Mouse (Mus musculus): ENCODE measurements around the gene Stab2.

DNA sequence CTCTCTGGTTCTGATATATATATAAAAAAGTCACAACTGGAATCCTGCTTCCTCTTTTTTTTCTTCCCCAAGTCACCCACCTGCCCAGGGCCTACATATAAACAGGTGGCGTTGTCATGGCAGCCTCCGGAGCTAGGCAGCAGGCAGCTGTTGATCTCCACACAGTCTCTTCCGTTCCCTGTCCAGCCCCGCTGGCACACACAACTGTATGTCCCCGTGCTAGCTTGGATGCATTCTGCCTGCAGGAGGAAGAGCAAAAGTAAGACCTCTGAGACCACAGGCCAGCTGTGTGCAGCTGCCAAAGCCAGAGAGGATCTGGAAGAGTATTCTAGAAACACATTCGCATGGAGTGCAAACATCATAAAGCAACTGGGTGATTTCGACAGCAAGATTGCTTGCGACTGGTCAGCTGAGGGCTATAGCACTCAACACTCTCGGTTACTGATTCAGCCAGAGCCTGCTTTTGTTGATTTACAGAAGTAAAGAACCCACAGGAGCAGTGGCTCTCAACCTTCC is 74.6 kb downstream of the Stab2 start:
- TF ChIP-seq CTCF (IDR thresholded peaks at IDR 0.05; ENCODE audit: borderline replicate concordance, extremely low read depth, insufficient read depth, insufficient read length) (no peak), POLR2A (IDR thresholded peaks at IDR 0.05; ENCODE audit: borderline replicate concordance, extremely low read depth, insufficient read depth, insufficient read length, poor library complexity, severe bottlenecking) (no peak)
